Mouse (Mus musculus) stomach, embryonic 16.5 days (tissue): Measurements from ENCODE around the gene Polg. TPM values are rescaled to one million over a fixed set of nuclear protein-coding genes. Genes with fewer than 3 reads are reported as not detected.
A peak's percentile ranks its signal among the peaks of the same experiment; 100 is the strongest.

Experiments
- ATAC-seq: fragments of 200-750 bp; cut with Nextera tagmentation; 2 replicates; pipeline ENCODE4 v1.8.0; 2017; ENCODE audit warnings: moderate number of reproducible peaks, moderate TSS enrichment; ENCODE audit not compliant: insufficient read depth, low FRiP score
- H3K27ac ChIP-seq: fragments of 300-500 bp; sonication (generic); 2 replicates; pipeline ENCODE4 v1.5.1; 2014; ENCODE audit warnings: low read length
- H3K27me3 ChIP-seq: fragments of 300-500 bp; sonication (generic); 2 replicates; pipeline ENCODE4 v1.6.1; 2014; ENCODE audit warnings: low read length, control low read depth, mixed read lengths; ENCODE audit not compliant: control insufficient read depth, insufficient read depth
- H3K36me3 ChIP-seq: fragments of 300-500 bp; sonication (generic); 2 replicates; pipeline ENCODE4 v1.6.1; 2014; ENCODE audit warnings: low read length; ENCODE audit not compliant: control insufficient read depth, insufficient read depth
- H3K4me1 ChIP-seq: fragments of 300-500 bp; sonication (generic); 2 replicates; pipeline ENCODE4 v1.6.1; 2014; ENCODE audit warnings: low read length, control low read depth, mixed read lengths; ENCODE audit not compliant: control insufficient read depth, insufficient read depth
- H3K4me2 ChIP-seq: fragments of 300-500 bp; sonication (generic); 2 replicates; pipeline ENCODE4 v1.6.1; 2014; ENCODE audit warnings: low read depth, low read length, mixed read lengths
- H3K4me3 ChIP-seq: fragments of 300-500 bp; sonication (generic); replicated peaks from 2 replicates; pipeline ENCODE4 v1.5.1; 2014; ENCODE audit warnings: mild to moderate bottlenecking, low read length
- H3K9ac ChIP-seq: fragments of 300-500 bp; sonication (generic); 2 replicates; pipeline ENCODE4 v1.6.1; 2014; ENCODE audit warnings: low read length
- H3K9me3 ChIP-seq: fragments of 300-500 bp; sonication (generic); replicated peaks from 2 replicates; pipeline ENCODE4 v1.6.1; 2016; ENCODE audit warnings: low read length, control low read depth; ENCODE audit not compliant: control insufficient read depth
- WGBS: fragments of 180-500 bp; shearing (Covaris S2); extraction: QIAGEN DNeasy Blood & Tissue Kit; methylation state at CpG from one replicate; pipeline ENCODE4 v1.1.7; 2014; 5-methylcytosine and 5-hydroxymethylcytosine counted together
- polyA plus RNA-seq: library from polyadenylated mRNA; unstranded; fragments of >200 nt; fragmentation: Nextera tagmentation; extraction: Ambion mirVana; gene quantifications from 2 replicates; pipeline ENCODE4 v1.2.1, GENCODE M21; 2015

Polg gene
- polyA plus RNA-seq, 1 experiment from 2014 or later: 30.8 TPM

DNA sequence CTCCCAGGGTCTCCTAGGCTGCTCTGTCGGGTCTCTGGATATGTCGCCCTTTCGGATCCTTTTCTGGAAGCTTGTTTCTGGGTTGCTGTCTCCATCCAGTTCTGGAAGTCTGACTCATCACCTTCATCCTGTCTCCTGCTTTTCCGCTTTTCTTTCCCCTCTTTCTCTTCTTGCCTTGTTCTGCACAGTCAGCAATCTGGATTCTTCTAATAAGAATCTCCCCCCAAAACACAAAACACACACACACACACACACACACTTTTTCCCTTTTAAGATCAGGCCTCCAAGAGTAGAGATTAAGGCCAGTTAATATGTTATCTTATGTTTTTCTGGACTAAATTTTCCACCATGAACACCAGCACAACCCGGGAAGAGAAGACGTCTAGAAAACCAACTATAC lies 32.2 kb upstream of the Polg start:
- no peak for ATAC-seq
- no peaks in the 10 kb centered on the region for H3K36me3 ChIP-seq

DNA sequence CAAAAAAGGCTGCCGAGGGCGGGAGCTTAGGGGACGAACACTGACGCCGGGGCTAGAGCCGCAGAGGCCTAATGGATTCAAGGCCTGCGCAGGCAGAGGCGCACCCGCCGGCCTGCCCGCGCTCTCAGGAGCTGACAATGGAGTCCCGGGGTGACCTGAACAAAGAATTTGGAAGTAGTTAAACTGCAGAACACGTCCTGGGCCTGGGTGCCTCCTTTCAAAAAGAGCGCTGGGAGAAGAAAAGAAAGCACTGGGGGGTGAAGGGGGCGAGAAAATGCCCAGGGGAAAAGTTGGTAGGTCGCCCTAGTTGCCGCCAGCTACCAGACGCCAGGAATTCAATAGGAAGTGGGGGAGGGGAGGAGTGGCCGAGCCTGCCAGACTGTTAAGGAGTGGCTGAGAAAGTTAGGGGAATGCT lies 31.5 kb upstream of the Polg start:
- ATAC-seq: no peak
- H3K27me3 ChIP-seq: peaks cover 85% of the 10 kb centered on the region
- no peak overlapping the region for H3K9ac ChIP-seq
- WGBS: 6% methylated on average over 20 of the region's 20 CpGs
- no peak overlapping the region for H3K4me2 ChIP-seq
- no peak overlapping the region for H3K27ac ChIP-seq
- H3K9me3 ChIP-seq: no peaks in the 10 kb centered on the region
- H3K36me3 ChIP-seq: no peaks in the 10 kb centered on the region
- no peak overlapping the region for H3K4me3 ChIP-seq
- H3K4me1 ChIP-seq: peaks cover 5% of the 10 kb centered on the region; the same call in 1 of the 2 replicates

More for the DNA sequence above, 32.2 kb upstream of the Polg start:
- WGBS: 3% methylated on average over 6 of the region's 6 CpGs
- no peak overlapping the region for H3K27ac ChIP-seq
- peaks cover 5% of the 10 kb centered on the region; the same call in 1 of the 2 replicates for H3K4me1 ChIP-seq
- H3K27me3 ChIP-seq: peaks cover 91% of the 10 kb centered on the region
- H3K4me2 ChIP-seq: no peak overlapping the region
- H3K9me3 ChIP-seq: no peaks in the 10 kb centered on the region
- H3K9ac ChIP-seq: no peak overlapping the region
- H3K4me3 ChIP-seq: no peak overlapping the region

DNA sequence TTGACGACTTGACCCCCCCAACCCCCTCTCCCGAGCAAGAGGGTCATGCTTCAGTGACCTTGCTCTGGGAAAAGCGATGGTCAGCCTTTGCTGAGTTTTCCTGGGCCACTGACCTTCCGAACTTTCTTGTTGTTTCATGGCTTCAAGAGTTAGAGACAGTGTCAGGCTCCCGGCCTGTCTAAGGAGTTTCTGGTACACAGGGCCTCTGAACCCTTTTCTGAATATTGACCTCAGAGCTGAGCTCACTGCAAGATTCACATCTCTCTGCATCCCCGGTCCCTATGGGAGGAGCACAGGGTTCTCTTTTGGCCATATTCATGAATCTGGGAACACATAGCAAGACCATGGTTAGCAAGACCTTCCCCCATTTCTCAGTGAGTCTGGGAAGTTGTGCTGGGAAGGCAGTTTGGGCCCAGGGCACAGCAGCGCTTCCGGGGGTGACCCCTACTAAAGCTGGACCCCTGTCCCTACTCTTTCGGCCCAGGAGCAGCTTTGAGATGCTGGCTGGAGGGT lies 30.7 kb upstream of the Polg start:
- no peak for ATAC-seq
- Histone ChIP-seq H3K9ac (no peak overlapping the region), H3K9me3 (no peaks in the 10 kb centered on the region), H3K27ac (no peak overlapping the region), H3K27me3 (peaks cover 76% of the 10 kb centered on the region), H3K4me3 (no peak overlapping the region), H3K36me3 (no peaks in the 10 kb centered on the region), H3K4me2 (no peak overlapping the region), H3K4me1 (peaks cover 5% of the 10 kb centered on the region; the same call in 1 of the 2 replicates)
- WGBS: 9% methylated on average over 9 of the region's 9 CpGs

DNA sequence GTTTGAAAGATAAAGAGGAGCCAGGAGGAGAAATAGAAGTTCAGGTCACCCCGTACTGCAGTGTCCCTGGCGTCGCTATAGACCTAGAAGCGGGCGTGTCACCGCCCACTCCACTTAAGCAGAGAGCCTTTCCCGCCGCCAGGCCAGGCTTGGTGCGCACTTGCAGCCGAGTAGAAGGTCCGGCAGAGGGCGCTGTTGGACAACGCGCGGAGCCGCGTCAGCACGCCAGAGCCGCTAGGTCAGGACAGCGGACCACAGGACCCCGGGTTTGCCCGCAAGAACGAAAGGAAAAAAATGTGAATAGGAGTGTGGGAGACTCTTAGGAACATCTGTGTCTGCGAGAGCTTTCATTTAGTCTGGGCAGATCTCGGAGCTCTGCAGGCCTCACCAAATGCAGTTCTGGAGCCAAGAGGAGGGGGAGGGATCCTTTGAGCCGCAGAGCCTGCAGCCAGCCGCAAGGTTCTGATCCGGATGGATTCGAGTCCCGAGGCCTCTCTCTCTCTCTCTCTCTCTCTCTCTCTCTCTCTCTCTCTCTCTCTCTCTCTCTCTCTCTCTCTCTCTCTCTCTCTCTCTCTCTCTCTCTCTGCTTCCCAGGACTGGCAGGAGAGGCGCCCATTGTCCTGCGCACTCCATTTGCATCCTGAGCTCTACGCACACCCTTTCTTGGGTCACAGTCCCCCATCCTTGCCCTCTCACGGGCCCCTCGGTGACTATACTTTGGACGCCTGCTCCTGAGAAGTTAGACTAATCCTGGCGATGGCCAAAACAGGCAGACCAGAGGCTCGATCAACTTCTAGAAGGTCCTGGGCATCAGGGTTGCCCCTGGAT lies 30.0 kb upstream of the Polg start:
- ATAC-seq: peak; percentile 59; the same call in 1 of the 2 replicates
- Histone ChIP-seq H3K27ac (no peak overlapping the region), H3K36me3 (no peaks in the 10 kb centered on the region), H3K9me3 (no peaks in the 10 kb centered on the region), H3K27me3 (peaks cover 70% of the 10 kb centered on the region), H3K9ac (no peak overlapping the region), H3K4me2 (peak overlapping the region; percentile 47), H3K4me1 (peaks cover 5% of the 10 kb centered on the region; the same call in 1 of the 2 replicates), H3K4me3 (peak overlapping the region; percentile 33)
- WGBS: 2% methylated on average over 38 of the region's 38 CpGs

DNA sequence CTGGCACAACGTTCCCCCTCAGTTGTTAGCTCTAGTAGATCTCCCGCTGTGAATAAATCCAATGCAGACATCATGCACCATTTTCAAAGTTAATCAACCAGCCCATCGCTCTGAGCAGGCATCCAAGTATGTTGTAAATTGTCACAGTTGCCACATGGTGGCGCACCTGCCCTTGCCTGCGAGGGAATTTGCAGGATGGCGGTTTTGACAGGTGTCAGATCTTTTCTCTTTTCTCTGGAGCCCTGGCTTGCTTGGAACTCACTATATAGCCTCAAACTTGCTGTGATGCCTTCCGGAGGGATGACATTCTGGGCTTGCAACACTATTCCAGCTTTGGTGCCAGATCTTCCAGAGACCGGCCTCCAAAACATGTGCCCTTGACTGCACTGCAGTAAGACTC lies 27.8 kb upstream of the Polg start:
- no peak overlapping the region for H3K9ac ChIP-seq
- H3K27me3 ChIP-seq: peaks cover 51% of the 10 kb centered on the region
- no peak overlapping the region for H3K27ac ChIP-seq
- H3K4me3 ChIP-seq: no peak overlapping the region
- no peaks in the 10 kb centered on the region for H3K4me1 ChIP-seq
- H3K4me2 ChIP-seq: no peak overlapping the region
- WGBS: 11% methylated on average over 8 of the region's 8 CpGs
- ATAC-seq: no peak
- H3K9me3 ChIP-seq: no peaks in the 10 kb centered on the region
- no peaks in the 10 kb centered on the region for H3K36me3 ChIP-seq

DNA sequence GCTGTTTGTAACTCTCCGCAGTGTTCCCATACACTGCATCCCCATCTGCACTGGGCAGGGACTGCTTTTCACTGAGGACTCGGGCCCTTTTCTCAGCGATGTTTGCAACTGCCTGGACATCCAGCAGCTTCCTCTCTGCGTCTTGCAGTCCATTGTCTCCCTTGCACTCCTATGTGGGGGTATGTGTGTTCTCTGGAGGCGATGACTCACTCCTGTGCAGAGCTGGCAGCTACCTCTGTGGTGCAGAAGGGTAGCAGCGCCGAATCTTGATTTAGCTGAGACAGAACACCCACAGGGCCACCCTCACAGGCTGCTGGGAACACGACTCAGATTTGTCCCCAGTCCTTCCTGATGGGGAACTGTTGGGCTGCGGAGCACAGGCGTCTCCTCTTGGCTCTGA lies 20.4 kb upstream of the Polg start:
- no peak overlapping the region for H3K27ac ChIP-seq
- ATAC-seq: no peak
- H3K4me3 ChIP-seq: no peak overlapping the region
- no peak overlapping the region for H3K9ac ChIP-seq
- H3K4me2 ChIP-seq: no peak overlapping the region
- H3K4me1 ChIP-seq: no peaks in the 10 kb centered on the region
- peaks cover 5% of the 10 kb centered on the region; the same call in 1 of the 2 replicates for H3K27me3 ChIP-seq
- H3K36me3 ChIP-seq: no peaks in the 10 kb centered on the region
- H3K9me3 ChIP-seq: no peaks in the 10 kb centered on the region
- 42% methylated on average over 10 of the region's 10 CpGs for WGBS

DNA sequence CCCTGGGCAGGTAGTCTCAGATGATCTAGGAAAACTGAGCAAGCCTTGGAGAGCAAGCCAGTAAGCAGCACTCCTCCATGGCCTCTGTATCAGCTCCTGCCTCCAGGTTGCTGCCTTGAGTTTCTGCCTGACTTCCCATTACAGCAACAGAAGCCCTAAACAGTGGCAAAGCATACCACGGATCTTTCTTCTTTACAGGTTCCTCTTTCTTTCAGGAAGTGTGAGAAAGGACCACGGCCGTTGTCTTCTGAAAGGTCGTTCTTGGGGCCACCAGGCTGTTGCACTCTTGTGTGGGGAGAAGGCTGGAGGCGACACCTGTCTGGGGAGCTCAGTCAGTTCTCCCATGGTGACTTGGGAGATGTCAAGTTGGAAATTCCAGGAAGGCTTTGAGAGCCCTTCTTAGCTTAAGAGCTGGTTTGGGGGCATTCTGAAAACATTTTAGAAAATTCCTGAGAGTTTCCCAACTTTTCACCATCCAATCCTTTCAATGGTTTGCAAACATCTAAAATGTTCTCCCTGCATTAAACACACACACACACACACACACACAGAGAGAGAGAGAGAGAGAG lies 8.8 kb upstream of the Polg start:
- no peak overlapping the region for H3K9ac ChIP-seq
- 68% methylated on average over 5 of the region's 5 CpGs for WGBS
- H3K27me3 ChIP-seq: no peaks in the 10 kb centered on the region; the same call in 1 of the 2 replicates
- H3K27ac ChIP-seq: no peak overlapping the region
- no peaks in the 10 kb centered on the region for H3K4me1 ChIP-seq
- no peak for ATAC-seq
- H3K9me3 ChIP-seq: no peaks in the 10 kb centered on the region
- H3K4me3 ChIP-seq: no peak overlapping the region
- no peaks in the 10 kb centered on the region for H3K36me3 ChIP-seq
- H3K4me2 ChIP-seq: no peak overlapping the region

DNA sequence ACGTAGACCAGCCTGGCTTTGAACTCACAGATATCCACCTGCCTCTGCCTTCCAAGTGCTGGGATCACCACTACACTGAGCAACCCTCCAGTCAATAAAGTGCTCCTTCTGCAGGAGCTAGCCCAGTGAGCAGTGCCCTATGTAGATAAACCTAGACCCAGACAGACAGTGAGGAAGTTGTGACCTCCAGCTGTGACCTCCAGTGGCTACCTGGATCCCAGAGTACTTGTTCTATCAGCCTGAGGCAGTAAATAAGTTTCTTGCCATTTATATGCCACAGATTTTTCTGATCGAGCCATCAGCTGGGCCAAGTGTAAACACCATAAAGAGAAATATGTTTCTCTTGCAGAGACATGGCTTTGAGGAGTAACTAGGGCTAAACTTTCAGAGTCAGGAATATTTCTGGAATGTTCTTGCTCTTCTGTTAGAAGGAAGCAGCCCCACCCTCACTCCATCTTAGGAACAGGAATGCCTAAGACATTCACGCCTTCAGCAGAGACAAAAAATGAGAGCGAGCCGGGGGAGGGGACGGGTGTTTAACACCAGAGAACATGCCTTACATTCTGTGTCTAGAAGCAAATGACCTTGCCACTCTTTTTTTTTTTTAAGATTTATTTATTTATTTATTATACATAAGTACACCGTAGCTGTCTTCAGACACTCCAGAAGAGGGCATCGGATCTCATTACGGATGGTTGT lies 7.5 kb upstream of the Polg start:
- Histone ChIP-seq H3K4me3 (no peak overlapping the region), H3K36me3 (no peaks in the 10 kb centered on the region), H3K4me1 (no peaks in the 10 kb centered on the region), H3K4me2 (no peak overlapping the region), H3K9me3 (no peaks in the 10 kb centered on the region), H3K27me3 (no peaks in the 10 kb centered on the region; the same call in 1 of the 2 replicates), H3K9ac (no peak overlapping the region), H3K27ac (no peak overlapping the region)
- WGBS: 85% methylated on average over 9 of the region's 9 CpGs
- ATAC-seq: no peak

DNA sequence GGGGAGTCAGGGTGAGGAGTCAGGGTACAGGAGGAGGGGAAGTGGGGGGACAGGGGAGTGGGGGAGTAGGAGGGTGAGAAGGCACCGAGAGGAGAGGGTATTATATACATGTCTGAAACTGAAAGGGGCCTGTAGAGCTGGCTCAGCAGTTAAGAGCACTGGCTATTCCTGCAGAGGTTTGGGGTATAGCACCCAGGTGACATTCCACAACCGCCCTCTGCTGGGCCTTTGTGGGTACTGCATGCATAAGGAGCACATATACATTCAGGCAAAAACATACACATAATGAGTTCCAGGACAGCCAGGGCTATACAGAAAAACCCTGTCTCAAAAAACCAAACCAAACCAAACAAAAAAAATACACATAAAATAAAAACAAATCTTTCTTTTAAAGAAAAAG lies 6.6 kb upstream of the Polg start:
- H3K4me2 ChIP-seq: no peak overlapping the region
- no peak for ATAC-seq
- peaks cover under 1% of the 10 kb centered on the region; the same call in 1 of the 2 replicates for H3K4me1 ChIP-seq
- H3K27me3 ChIP-seq: no peaks in the 10 kb centered on the region; the same call in 1 of the 2 replicates
- no peak overlapping the region for H3K9ac ChIP-seq
- H3K36me3 ChIP-seq: no peaks in the 10 kb centered on the region
- H3K9me3 ChIP-seq: no peaks in the 10 kb centered on the region
- no peak overlapping the region for H3K27ac ChIP-seq
- H3K4me3 ChIP-seq: no peak overlapping the region
- 57% methylated on average over 2 of the region's 2 CpGs for WGBS
